Mouse (Mus musculus) ovary, adult 2 months (tissue): ENCODE data around the gene Nod2. TPM values are rescaled to one million over a fixed set of nuclear protein-coding genes. Genes with fewer than 3 reads are reported as not detected.

ENCODE experiments used
- polyA plus RNA-seq: library from polyadenylated mRNA; depleted of rRNA; stranded (reverse); fragments of >200 nt; gene quantifications from 2 replicates; pipeline ENCODE4 v1.2.3, GENCODE M21; 2012; rRNA removed

Nod2 gene
- polyA plus RNA-seq = 1.7 TPM in 2 replicates

DNA sequence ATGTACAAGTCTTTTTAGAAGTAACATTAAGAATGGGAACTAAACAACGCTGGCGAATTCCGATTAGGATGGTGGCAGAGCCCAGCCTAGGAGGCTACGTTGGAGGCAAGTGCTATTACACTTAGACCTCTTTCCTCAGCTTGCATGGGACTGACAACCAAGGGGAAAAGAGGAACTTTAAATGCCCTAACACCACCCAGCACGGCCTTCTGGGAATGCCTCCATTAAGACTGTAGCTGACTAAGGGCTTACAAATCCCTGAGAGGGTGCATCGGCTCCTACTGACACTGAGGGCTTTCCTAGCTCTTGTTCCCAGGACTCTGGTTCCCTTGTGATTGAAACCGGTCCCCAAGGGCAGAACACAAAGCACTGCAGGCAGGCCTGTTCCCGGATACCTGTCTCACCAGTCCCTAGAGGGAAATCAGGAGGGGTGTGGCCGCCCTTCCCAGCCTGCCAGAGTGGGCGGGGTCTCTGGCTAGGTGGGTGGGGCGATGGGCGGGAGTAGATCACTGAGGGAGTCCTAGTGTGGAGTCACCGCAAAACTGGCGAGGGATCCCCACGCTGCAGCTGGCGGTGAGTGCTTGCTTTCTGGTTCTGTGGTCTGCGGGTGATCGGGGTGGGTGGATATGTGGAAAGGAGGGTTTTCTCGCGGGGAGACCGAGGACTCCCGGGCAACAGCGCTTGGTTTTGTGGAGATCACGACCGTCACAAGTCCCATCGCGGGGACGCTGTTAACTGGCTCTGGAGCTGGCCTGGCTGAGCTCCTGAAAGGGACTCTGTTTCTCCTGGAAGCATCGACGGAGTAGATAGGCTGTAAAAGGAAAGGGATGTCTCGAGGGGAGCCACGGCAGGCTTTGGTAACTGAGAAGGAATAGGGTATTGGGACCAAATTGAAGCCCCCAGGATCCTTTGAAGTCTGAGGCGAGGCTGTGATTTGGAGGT lies at the start of gene Nod2:
TSS of gene Nod2 (plus strand) at position 479 of the 942 bp plus-strand sequence.

DNA sequence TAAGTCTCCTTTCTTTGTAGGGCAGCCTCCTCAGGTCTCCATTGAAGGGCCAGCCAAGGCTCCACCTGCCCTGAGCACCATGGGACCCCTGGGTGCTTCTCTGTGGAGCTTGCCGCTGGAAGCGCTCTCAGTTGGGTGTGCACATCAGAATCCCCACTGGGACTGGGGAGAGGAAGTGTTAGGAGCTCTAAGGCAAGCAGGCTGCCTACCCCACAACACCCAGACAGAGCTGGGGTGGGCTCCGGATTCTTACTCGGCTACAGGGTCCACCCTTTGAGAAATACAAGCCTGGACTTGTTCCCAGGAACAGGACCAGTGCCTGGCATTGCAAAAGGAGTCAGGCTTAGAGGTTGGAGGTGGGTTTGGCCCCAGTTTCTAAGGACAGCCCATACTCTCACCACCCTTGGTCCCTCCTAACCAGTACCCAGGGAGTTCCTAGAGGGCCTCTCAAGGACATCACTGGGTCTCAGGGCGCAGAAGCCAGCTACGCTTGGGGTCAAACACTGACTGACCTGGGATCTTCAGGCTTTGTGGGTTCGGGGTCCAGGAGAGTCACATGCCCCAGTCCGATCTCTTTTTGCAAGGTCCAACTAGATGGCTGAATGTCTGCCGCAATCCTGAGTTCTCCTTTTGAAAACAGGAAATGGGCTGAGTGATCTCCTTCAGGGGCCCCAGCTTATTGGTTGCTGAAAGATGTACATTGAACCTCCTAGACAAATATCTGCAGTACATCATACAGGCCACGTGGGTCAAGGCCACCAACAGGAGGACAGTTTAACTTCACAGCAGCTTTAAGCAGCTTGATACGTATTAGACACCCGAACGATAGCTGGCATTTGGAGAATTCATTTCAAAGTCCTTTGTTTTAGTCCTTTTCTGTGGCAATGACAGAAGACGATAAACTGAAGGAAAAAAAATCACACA lies 11.4 kb upstream of the Nod2 start, which contains the start of gene Snx20:
TSS of gene Snx20 (minus strand) at position 655 of the 924 bp plus-strand sequence.

DNA sequence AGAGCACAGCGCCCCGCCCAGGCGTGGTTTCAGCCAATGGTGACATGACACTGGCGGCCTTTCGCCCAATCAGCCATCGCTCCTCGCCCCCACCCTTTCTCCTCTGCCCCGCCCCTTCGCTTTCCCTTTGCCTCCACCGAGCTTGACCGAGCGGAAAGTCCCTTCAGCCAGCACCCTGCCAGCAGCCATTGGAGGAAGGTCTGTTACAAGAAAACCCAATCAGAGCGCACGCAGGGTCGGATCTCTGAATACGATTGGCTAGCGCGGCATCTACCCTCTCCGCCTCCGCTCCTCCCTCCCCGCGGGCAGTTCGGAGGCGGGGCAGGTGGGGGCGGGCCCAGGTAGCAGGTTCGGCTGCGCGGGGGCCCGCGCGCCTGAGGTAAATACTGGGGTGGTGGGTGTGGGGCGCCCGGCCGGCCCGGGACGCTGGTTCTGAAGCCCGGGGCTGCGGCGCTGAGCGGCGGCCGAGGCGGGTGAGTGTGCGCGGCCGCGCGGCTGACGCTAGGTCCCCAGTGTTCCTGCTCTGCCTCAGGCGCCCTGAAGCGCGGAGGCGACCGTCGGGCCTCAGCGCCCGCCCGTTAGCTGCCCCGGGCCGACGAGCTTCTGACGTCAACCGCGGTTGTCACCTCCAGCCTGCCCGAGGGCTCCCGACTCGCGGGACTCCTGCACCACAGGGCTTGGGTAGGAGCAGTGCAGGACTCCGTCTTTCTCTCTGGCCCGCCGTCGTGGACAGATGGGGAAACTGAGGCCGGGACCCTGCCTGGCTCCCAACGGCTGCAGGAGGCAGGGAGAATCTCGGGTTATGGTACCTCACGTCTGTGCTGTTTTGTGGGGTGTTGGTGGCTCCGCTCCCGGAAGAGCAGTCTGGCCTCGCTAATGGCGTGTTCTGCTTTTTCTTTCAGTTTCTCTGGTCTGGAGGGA lies 49.9 kb downstream of the Nod2 start, which contains the start of gene Cyld:
TSS of gene Cyld (plus strand) at position 308 of the 921 bp plus-strand sequence.

Other genes with a start within 250 kb of the Nod2 start
- gene Nkd1, start 126.0 kb upstream of the Nod2 start, polyA plus RNA-seq = 54.2 and 73.2 TPM in 2 replicates
- 7.9 and 12.3 TPM in 2 replicates for gene Snx20, start 11.2 kb upstream of the Nod2 start, polyA plus RNA-seq
- 3.9 and 4.8 TPM in 2 replicates for gene Cyld, start 49.7 kb downstream of the Nod2 start, polyA plus RNA-seq